Mouse (Mus musculus) liver, postnatal 0 days (tissue): ENCODE data around the gene Avpr1b.

Source experiments
- CTCF ChIP-seq: sonication (generic); IDR thresholded peaks from 2 replicates; pipeline ENCODE4 v1.5.1; 2016; ENCODE audit warnings: antibody characterized with exemption, low read depth
- EP300 ChIP-seq: IDR thresholded peaks from 2 replicates; pipeline ENCODE4 v1.6.1; 2016; ENCODE audit warnings: antibody characterized with exemption, low read depth, mild to moderate bottlenecking

DNA sequence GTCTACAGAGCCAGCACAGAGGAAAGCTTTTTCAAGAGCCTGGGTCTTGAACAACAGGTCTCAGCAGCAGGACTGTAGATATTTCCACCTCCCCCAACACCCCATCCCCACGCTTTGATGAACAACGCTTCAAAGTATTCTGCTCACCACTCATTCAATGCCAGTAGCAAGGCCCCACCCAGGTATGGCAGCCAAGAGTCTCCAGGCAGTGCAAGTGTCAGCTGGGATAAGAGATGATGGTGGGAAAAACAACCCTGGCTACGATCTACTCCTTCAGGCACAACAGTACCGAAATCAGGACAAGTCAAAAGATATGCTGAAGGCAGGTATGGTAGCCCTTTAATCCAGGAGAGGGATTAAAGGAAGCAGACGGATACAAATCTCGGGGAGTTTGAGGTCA, 27.2 kb downstream of the Avpr1b start:
- TF ChIP-seq CTCF (no peak), EP300 (no peak)
